Mouse (Mus musculus): ENCODE results near the gene Hrh2.

Hrh2 gene

GRCm38 (mm10) chr13:54218341-54218740 lies 26.4 kb downstream of the Hrh2 start:
- peak; percentile 71 to 72 for DNase-seq (ENCODE audit: low spot score in 2 of 2)

DNA sequence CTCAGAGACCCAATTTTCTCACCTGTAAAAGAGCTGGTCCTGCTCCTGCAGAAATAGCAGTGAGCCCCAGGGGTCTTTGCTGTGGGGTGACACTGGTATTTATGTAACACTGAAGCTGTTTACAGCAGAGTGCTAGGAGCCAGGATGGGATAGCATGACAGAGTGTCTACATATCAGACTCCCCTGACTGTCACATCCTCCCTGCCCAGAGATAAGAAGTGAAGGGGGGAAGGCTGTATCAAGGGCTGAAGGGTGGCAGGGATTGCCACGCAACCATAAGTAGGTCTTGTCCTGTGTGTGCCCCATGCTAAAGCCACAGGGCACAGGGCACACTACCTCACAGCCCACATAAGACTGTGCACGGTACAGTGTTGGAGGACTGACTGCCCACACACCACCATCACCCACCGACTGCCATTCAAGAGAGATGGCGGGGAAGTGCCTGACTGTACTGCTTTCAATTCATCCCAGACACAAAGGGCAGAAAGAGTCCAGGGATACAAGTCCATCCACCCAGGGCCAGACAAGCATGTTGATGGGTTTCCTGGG lies 29.8 kb downstream of the Hrh2 start:
- no peak for DNase-seq (ENCODE audit: low spot score in 2 of 2)

DNA sequence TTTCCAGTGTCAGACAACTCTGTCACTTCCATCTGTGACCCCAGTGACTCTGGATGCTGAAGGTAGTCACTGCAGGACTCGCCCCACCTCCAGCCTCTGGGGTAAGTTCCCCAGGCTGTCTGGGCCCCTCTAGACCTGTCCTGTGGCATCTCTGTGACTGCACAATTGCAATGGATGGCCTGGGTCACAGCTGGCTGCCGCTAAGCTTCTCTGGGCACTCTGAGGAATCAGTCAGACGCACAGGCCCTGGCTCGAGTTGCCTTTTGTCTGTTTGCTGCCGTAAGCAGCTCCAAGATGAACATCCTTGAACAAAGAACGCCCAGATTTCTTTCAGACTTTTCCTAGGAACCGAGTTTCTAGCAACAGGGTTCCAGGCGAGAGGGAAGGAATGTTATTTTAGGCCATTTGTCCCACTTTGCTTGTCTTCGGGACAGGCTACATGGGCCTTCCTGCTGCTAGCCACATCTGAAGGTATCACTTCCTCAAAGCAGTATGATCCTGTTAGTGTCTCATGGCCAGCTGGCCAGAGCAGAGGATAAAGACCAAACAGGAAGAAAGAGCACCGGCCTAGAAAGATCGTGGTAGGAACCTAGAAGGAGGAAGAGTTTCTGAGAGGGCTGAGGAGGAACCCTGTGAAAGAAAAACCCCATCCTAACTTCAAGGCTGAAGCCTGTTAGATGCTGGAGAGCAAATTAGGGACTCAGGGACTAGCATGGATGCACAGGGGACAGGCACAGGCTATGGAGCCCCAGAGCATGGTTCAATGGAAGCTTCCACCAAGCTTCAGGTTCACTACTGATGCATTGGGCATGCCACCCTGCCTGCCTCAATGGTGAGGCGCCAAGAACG lies 31.2 kb downstream of the Hrh2 start:
- no peak for DNase-seq (ENCODE audit: low spot score in 2 of 2)

GRCm38 (mm10) chr13:54227916-54228483 lies 36.1 kb downstream of the Hrh2 start:
- peak; percentile 76 to 78 for DNase-seq (ENCODE audit: low spot score in 2 of 2)

DNA sequence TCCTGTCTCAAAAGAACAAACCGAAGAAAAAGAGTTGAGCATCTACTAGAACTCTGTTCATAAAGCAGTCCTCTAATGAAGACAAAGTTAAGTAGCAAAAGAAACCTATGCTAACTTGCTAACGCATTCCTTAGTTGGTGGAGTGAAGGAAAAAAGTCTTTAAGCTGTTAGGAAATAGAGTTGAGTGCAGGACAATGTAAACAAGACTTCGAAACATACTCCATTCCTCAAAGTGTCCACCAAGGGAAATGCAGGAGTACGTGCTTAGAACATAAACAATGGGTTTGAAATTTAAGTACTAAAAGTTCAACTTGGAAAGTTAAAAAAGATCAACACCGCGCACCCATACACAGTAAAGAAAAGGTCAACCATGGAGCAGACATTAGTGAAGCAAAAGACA lies 38.2 kb downstream of the Hrh2 start:
- no peak for DNase-seq (ENCODE audit: low spot score in 2 of 2)

GRCm38 (mm10) chr13:54231868-54232267 lies 39.9 kb downstream of the Hrh2 start:
- no peak for DNase-seq (ENCODE audit: low spot score in 2 of 2)

GRCm38 (mm10) chr13:54237512-54237911 lies 45.6 kb downstream of the Hrh2 start:
- DNase-seq (ENCODE audit: low spot score in 2 of 2) = no peak

DNA sequence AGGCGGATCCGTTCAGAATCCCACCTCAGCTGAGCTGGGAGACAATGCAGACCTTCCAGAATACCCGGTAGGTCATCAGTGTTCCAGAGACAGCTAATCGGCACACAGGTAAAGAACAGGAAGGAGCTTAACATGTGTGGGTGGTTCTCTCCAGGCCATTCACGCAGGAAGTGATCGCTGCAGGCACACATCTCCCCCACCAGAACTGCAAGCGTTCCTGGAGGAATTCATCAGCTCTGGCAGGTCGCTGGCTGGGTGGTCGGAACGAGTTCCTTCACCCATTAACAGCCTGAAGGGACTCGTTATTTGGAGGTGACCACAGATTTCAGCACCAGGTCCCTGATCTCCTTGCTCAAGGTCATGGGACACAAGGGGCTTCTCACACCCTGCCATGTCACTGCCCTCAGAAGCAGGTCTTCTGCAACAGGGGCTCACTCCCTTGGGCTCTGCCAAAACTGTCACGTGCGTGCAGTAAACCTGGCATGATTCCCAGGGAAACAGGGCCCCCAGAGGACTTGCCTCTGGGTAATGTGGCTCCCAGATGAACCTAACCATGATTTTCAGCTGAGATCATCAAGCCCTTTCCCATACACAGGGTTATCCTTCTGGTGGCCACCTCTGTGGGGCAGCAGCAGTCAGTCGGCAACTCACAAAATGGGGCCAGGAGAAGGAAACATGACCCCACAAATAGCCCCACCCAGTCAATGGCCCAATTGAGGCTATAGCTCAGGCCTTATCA lies 46.8 kb downstream of the Hrh2 start:
- no peak for DNase-seq (ENCODE audit: low spot score in 2 of 2)

- DNase-seq (ENCODE audit: low spot score in 2 of 2) = peak; percentile 62 to 64
Measured at GRCm38 (mm10) chr13:54242380-54242779, 50.5 kb downstream of the Hrh2 start.

DNA sequence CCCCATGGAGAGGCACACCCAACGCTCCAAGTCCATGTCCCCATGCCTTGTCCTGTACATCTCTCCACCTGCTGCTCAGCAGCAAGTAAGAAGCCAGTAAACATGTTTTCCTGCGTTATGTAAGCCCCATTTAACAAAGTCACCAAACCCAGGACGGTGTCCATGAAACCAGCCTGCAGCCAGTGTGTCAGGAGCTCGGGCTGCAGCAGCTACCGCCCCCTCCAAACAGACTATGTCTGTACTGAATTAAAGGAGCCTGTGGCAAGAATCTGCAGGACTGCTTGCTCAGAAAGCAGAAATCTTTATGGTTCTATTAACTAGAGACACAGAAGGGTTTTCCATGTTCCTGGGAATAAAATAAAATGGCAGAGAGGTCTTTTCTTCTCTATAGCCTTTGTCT lies 53.3 kb downstream of the Hrh2 start:
- DNase-seq (ENCODE audit: low spot score in 2 of 2) = no peak

DNA sequence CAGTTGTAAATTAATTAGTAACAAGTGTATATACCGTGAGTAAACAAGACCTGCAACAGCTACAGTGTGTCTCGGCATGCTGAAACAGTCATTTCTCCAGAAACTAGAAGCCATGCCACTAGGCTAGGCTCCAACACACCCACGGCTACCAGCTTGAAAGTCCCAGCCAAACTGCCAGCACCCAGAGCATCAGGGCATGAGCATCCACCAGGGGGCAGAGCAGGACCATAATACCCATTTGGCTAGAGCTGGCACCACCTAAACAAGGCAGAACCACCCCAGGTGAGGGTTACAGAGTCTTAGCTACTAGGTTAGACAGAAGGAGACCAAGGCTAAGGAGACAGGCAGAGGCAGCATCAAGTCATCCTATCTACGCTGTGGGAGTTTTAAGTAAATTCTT lies 55.6 kb downstream of the Hrh2 start:
- DNase-seq (ENCODE audit: low spot score in 2 of 2) = peak; percentile 94

DNA sequence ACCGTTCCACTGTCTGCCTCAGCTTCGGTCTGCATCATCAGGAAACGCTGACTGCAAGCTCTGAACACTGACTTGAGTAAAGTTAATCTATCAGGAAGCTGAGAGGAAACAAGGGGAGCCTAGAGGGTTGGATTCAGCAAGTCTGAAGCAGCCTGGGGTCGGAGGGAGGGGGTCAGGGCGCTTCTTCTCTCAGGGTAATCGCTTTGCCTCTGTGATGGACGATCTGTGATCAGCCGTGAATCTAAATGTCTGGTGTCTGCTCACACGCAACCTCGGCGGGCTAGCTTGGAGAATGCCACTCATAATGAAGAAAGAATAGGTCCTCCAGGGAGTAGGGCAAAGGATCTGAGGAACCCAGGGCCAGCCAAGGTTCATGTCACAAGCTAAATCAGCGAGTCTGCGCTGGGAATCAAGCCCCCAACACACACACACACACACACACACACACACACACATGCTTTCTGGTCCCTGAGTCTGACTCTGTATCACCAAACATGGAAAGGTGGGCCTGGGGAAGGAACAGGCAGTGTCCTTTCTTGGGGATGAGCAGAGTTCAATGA lies 56.6 kb downstream of the Hrh2 start:
- no peak for DNase-seq (ENCODE audit: low spot score in 2 of 2)

- DNase-seq (ENCODE audit: low spot score in 2 of 2) = no peak
Measured at GRCm38 (mm10) chr13:54249007-54249406, 57.1 kb downstream of the Hrh2 start.

- no peak for DNase-seq (ENCODE audit: low spot score in 2 of 2)
Measured at GRCm38 (mm10) chr13:54250346-54250745, 58.4 kb downstream of the Hrh2 start.

- DNase-seq (ENCODE audit: low spot score in 2 of 2) = no peak
Measured at GRCm38 (mm10) chr13:54251541-54252225, 59.8 kb downstream of the Hrh2 start.

DNA sequence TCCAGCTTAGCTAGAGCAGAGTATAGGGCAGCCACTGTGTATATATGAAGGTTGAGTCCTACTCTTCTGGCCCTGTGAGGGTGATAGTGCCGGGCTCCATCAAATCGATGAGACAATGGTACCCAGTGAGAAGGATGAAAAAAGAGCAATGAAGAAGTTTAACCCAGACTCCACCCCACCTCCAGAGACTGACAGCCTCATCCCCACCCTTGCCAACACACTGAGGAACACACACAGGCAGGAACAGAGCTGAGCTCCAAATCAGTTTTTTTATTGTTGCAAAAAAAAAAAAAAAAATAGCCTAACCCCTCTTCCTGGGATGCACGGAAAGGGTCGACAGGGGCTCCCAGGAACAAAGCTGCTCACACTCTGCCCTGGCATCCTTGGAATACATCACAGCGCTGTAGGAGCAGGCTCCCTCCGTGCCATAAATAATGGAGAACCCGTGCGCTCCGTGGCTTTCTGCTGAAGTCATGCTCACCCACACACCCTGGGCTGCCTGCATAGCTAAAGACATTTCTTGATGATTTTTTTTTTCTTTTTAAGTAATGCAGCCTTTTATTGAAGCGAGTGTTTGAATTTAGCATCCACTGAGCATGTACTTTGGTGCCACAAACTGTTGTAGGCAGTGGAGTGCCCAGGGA lies 65.8 kb downstream of the Hrh2 start:
- DNase-seq (ENCODE audit: low spot score in 2 of 2) = peak; percentile 76 to 79

GRCm38 (mm10) chr13:54258231-54258743 lies 66.4 kb downstream of the Hrh2 start:
- no peak for DNase-seq (ENCODE audit: low spot score in 2 of 2)

GRCm38 (mm10) chr13:54260318-54260717 lies 68.4 kb downstream of the Hrh2 start:
- DNase-seq (ENCODE audit: low spot score in 2 of 2) = peak; percentile 60 to 66

- DNase-seq (ENCODE audit: low spot score in 2 of 2) = no peak
Measured at GRCm38 (mm10) chr13:54262741-54263510, 71.0 kb downstream of the Hrh2 start.

GRCm38 (mm10) chr13:54263641-54264040 lies 71.7 kb downstream of the Hrh2 start:
- DNase-seq (ENCODE audit: low spot score in 2 of 2) = no peak
